Mouse (Mus musculus): ENCODE measurements around the gene Alad. TPM values are rescaled to one million over a fixed set of nuclear protein-coding genes. Genes with fewer than 3 reads are reported as not detected.

Gene Alad
- polyA plus RNA-seq (2015; fragmentation: Nextera tagmentation; extraction: Ambion mirVana) = 72.2 and 75.6 TPM in 2 replicates

DNA sequence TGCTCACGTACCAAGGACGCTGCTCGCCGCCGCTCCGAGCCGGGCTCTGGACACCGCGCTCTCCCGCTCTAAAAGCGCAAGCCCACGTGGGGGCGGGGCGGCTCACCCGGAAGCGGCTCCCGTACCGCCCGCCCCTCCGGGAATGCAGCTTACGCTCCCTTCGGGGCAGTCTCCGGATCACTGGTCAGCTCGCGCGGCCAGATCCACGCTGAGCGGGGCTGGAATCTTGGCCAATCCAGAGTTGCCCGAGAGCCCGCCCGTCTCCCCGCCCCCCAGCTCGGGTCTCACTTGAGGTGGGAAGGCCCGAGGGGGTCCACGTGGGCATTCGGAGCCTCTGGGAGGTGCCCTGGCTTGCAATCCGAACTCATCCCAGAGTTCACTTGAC, at the start of gene Alad:
Alad (minus strand) TSS at position 70 of the 385 bp plus-strand sequence.
- peak within 1 kb of the TSS; percentile 66 for H3K4me2 ChIP-seq (ENCODE audit: low read length)
- peak; percentile 92 for ATAC-seq
- 0% methylated on average over 34 of the region's 37 CpGs for WGBS
- no peaks in the 10 kb centered on the region for H3K36me3 ChIP-seq (ENCODE audit: control insufficient read depth, insufficient read depth, low read length)
- no peaks in the 10 kb centered on the region for H3K27me3 ChIP-seq (replicated peaks; ENCODE audit: control insufficient read depth, insufficient read depth, low read length)
- H3K27ac ChIP-seq (ENCODE audit: low read depth, low read length) = peak within 1 kb of the TSS; percentile 77
- H3K4me1 ChIP-seq (ENCODE audit: control insufficient read depth, insufficient read depth, low read depth, low read length) = peaks cover 21% of the 10 kb centered on the region
- H3K4me3 ChIP-seq (ENCODE audit: low read length) = peak within 1 kb of the TSS; percentile 87
- no peaks in the 10 kb centered on the region for H3K9me3 ChIP-seq (ENCODE audit: control insufficient read depth, low read length)
- H3K9ac ChIP-seq (ENCODE audit: low read depth, low read length) = peak within 1 kb of the TSS; percentile 86

DNA sequence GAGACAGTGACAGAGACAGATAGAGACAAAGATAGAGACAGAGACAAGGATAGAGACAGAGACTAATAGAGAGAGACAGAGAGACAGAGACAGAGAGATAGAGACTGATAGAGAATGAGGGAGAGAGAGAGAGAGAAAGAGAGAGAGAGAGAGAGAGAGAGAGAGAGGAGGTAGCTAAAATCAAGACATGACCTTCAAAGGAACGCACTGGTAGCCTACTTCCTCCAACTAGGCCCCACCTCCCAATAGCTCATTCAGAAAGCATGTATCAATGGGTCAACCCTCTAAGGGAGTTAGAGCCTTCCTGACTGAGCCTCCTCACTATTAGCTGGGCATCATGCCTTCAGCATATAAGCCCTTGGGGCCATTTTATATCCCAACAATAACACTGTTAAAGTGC, 48.6 kb upstream of the Alad start:
- Histone ChIP-seq H3K27ac (ENCODE audit: low read depth, low read length) (no peak overlapping the region), H3K4me3 (ENCODE audit: low read length) (no peak overlapping the region), H3K36me3 (ENCODE audit: control insufficient read depth, insufficient read depth, low read length) (no peaks in the 10 kb centered on the region), H3K4me2 (ENCODE audit: low read length) (no peak overlapping the region), H3K9me3 (ENCODE audit: control insufficient read depth, low read length) (no peaks in the 10 kb centered on the region), H3K4me1 (ENCODE audit: control insufficient read depth, insufficient read depth, low read depth, low read length) (no peaks in the 10 kb centered on the region), H3K9ac (ENCODE audit: low read depth, low read length) (no peak overlapping the region), H3K27me3 (replicated peaks; ENCODE audit: control insufficient read depth, insufficient read depth, low read length) (no peaks in the 10 kb centered on the region)
- 91% methylated on average over 1 of the region's 1 CpGs for WGBS
- no peak for ATAC-seq

DNA sequence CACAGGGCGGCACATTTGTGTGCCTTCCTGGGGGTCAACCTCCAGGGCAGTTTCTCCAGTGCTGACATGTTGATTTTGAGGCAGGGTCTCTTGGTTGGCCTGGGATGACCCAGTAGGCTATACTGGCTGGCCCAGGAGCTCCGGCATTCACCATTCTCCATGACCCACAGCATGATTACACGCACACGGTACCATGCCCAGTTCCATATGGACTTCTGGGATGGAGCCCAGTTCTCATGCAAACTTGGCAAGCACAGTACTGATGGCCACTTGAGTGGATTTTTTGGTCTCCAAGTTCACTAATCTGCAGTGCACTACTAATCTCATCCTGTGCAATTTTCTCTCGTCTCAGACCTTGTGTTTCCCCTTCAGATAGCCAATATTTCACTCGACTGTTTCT, 48.0 kb upstream of the Alad start:
- H3K27me3 ChIP-seq (replicated peaks; ENCODE audit: control insufficient read depth, insufficient read depth, low read length) = no peaks in the 10 kb centered on the region
- no peak for ATAC-seq
- H3K9me3 ChIP-seq (ENCODE audit: control insufficient read depth, low read length) = no peaks in the 10 kb centered on the region
- H3K4me2 ChIP-seq (ENCODE audit: low read length) = no peak overlapping the region
- H3K4me1 ChIP-seq (ENCODE audit: control insufficient read depth, insufficient read depth, low read depth, low read length) = no peaks in the 10 kb centered on the region
- no peaks in the 10 kb centered on the region for H3K36me3 ChIP-seq (ENCODE audit: control insufficient read depth, insufficient read depth, low read length)
- no peak overlapping the region for H3K9ac ChIP-seq (ENCODE audit: low read depth, low read length)
- WGBS = 81% methylated on average over 6 of the region's 6 CpGs
- no peak overlapping the region for H3K27ac ChIP-seq (ENCODE audit: low read depth, low read length)
- no peak overlapping the region for H3K4me3 ChIP-seq (ENCODE audit: low read length)

DNA sequence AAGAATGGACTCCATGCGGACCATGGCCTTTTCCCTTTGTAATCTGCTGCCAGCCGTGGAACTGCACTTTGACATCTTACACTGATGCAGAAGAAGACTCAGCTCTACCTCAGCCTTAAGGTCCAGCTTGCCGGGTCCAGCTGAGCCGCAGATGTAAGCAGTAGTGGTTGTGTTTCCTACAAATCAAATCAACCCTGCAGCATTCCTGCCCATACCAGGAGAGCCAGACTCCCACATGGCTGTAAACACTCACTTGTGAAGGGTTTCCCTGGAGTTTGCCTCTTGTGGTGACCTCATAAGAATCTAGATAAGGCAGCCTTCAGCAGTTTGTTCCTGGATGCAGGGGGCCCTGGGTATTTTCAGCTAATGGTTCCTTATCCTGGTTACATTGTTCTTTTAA, 46.8 kb upstream of the Alad start:
- WGBS = 91% methylated on average over 4 of the region's 4 CpGs
- no peak overlapping the region for H3K4me3 ChIP-seq (ENCODE audit: low read length)
- no peaks in the 10 kb centered on the region for H3K9me3 ChIP-seq (ENCODE audit: control insufficient read depth, low read length)
- no peak overlapping the region for H3K9ac ChIP-seq (ENCODE audit: low read depth, low read length)
- ATAC-seq = no peak
- no peak overlapping the region for H3K4me2 ChIP-seq (ENCODE audit: low read length)
- no peak overlapping the region for H3K27ac ChIP-seq (ENCODE audit: low read depth, low read length)
- no peaks in the 10 kb centered on the region for H3K27me3 ChIP-seq (replicated peaks; ENCODE audit: control insufficient read depth, insufficient read depth, low read length)
- no peaks in the 10 kb centered on the region for H3K36me3 ChIP-seq (ENCODE audit: control insufficient read depth, insufficient read depth, low read length)
- no peaks in the 10 kb centered on the region for H3K4me1 ChIP-seq (ENCODE audit: control insufficient read depth, insufficient read depth, low read depth, low read length)

DNA sequence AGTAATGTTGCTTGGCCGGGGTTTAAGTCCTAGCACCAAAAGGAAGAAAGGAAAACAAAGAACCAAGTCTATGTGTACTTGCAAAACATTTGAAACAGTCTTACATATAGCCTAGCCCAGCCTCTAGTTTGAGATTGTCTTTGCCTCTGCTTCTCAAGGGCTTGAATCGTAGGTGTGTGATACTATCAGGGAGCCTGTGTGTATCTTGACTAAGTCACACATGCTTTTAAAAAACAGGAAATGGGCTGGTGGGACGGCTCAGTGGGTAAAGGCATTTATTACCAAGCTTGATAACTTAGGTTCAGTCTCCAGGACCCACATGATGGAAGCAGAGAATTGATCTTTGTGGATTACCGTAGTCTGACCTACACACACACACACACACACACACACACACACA, 42.3 kb upstream of the Alad start:
- Histone ChIP-seq H3K4me1 (ENCODE audit: control insufficient read depth, insufficient read depth, low read depth, low read length) (no peaks in the 10 kb centered on the region), H3K9ac (ENCODE audit: low read depth, low read length) (no peak overlapping the region), H3K4me3 (ENCODE audit: low read length) (no peak overlapping the region), H3K27ac (ENCODE audit: low read depth, low read length) (no peak overlapping the region), H3K36me3 (ENCODE audit: control insufficient read depth, insufficient read depth, low read length) (no peaks in the 10 kb centered on the region), H3K27me3 (replicated peaks; ENCODE audit: control insufficient read depth, insufficient read depth, low read length) (no peaks in the 10 kb centered on the region), H3K4me2 (ENCODE audit: low read length) (no peak overlapping the region), H3K9me3 (ENCODE audit: control insufficient read depth, low read length) (no peaks in the 10 kb centered on the region)
- WGBS = 76% methylated on average over 4 of the region's 4 CpGs
- ATAC-seq = 0 out of 2 replicates have a peak, but pooled peaks have one; percentile 22

DNA sequence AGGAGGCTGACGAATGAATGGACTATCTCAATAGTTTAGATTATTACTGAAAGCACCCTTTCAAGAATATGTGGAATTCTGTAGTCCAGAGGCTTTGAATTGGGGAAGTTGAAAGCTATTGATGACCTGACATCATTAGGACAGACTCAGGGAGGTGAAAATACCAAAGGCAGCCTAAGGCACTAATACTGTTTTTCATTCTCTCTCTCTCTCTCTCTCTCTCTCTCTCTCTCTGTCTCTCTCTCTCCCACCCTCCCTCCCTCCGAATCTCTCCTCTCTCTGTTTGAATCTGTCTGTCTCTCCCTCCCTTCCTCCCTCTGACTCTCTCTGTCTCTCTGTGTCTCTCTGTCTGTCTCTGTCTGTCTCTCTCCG, 41.9 kb upstream of the Alad start:
- no peak overlapping the region for H3K27ac ChIP-seq (ENCODE audit: low read depth, low read length)
- H3K27me3 ChIP-seq (replicated peaks; ENCODE audit: control insufficient read depth, insufficient read depth, low read length) = no peaks in the 10 kb centered on the region
- 46% methylated on average over 3 of the region's 3 CpGs for WGBS
- no peak overlapping the region for H3K4me3 ChIP-seq (ENCODE audit: low read length)
- no peak overlapping the region; the same call in 1 of the 2 replicates for H3K9ac ChIP-seq (ENCODE audit: low read depth, low read length)
- H3K9me3 ChIP-seq (ENCODE audit: control insufficient read depth, low read length) = no peaks in the 10 kb centered on the region
- H3K36me3 ChIP-seq (ENCODE audit: control insufficient read depth, insufficient read depth, low read length) = no peaks in the 10 kb centered on the region
- H3K4me1 ChIP-seq (ENCODE audit: control insufficient read depth, insufficient read depth, low read depth, low read length) = no peaks in the 10 kb centered on the region
- no peak for ATAC-seq
- H3K4me2 ChIP-seq (ENCODE audit: low read length) = no peak overlapping the region

DNA sequence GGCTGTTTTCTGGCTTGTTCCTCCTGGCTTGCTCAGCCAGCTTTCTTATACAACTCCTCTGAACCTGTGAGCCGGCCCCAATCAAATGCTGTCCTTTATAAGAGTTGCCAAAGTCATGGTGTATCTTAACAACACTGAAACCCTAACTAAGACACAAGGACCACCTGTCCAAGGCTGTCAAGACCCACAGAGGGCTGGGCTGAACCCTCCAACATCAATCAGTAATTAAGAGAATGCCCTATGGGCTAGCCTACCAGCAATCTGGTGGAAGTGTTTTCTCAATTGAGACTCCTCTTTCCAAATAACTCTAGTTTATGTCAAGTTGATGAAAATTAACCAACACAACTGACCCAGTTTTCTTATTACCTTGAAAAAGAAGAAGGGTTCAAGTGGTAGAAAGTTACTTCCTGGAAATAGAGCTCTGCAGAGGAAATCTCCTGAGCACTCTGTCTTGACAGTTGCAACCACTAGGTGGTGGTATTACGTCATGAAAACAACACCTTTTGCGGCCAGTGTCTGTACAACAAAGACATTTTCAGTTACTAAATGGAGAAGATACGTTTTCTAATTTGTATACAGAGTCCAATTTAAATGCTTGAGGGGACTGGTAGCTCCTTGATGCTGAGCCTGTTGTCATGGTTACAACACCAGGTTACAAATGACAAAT, 41.4 kb upstream of the Alad start:
- WGBS = 22% methylated on average over 4 of the region's 4 CpGs
- Histone ChIP-seq H3K27ac (ENCODE audit: low read depth, low read length) (no peak overlapping the region), H3K4me2 (ENCODE audit: low read length) (no peak overlapping the region), H3K4me1 (ENCODE audit: control insufficient read depth, insufficient read depth, low read depth, low read length) (no peaks in the 10 kb centered on the region), H3K9me3 (ENCODE audit: control insufficient read depth, low read length) (no peaks in the 10 kb centered on the region), H3K27me3 (replicated peaks; ENCODE audit: control insufficient read depth, insufficient read depth, low read length) (no peaks in the 10 kb centered on the region), H3K4me3 (ENCODE audit: low read length) (no peak overlapping the region), H3K9ac (ENCODE audit: low read depth, low read length) (no peak overlapping the region; the same call in 1 of the 2 replicates), H3K36me3 (ENCODE audit: control insufficient read depth, insufficient read depth, low read length) (no peaks in the 10 kb centered on the region)
- ATAC-seq = peak; percentile 85

DNA sequence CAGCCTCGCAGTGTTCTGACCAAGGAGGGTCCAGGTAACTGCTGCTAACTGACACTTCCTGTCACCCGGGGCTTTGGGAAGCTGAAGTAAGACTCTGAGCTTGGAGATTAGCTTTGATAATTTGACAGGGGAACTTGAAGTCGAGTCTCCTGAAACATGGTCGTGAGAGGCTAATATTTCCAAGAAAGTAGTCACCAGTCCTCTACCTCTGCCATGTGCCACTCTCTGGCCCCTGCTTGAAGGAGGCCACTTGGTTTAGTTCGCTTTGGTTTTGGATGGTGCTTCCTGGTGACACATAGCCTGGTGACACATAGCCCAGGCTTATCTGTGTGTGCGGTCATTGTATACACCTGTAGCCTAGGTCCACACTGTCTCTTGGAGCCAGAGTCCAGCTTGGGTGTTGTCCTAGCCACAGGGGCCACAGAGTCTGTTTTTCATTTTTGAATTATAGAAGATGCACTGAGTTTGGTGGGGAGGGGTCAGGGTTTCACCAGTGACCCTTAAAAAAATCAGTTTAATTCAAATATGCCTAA, 40.1 kb upstream of the Alad start, which contains the start of gene Rgs3:
Rgs3 (plus strand) TSS at position 51 of the 533 bp plus-strand sequence.
- H3K4me1 ChIP-seq (ENCODE audit: control insufficient read depth, insufficient read depth, low read depth, low read length) = no peaks in the 10 kb centered on the region
- H3K4me3 ChIP-seq (ENCODE audit: low read length) = no peak within 1 kb of the TSS
- no peak within 1 kb of the TSS for H3K4me2 ChIP-seq (ENCODE audit: low read length)
- no peaks in the 10 kb centered on the region for H3K27me3 ChIP-seq (replicated peaks; ENCODE audit: control insufficient read depth, insufficient read depth, low read length)
- no peak for ATAC-seq
- no peak within 1 kb of the TSS for H3K9ac ChIP-seq (ENCODE audit: low read depth, low read length)
- no peaks in the 10 kb centered on the region for H3K36me3 ChIP-seq (ENCODE audit: control insufficient read depth, insufficient read depth, low read length)
- no peaks in the 10 kb centered on the region for H3K9me3 ChIP-seq (ENCODE audit: control insufficient read depth, low read length)
- H3K27ac ChIP-seq (ENCODE audit: low read depth, low read length) = no peak within 1 kb of the TSS
- WGBS = 67% methylated on average over 6 of the region's 6 CpGs

DNA sequence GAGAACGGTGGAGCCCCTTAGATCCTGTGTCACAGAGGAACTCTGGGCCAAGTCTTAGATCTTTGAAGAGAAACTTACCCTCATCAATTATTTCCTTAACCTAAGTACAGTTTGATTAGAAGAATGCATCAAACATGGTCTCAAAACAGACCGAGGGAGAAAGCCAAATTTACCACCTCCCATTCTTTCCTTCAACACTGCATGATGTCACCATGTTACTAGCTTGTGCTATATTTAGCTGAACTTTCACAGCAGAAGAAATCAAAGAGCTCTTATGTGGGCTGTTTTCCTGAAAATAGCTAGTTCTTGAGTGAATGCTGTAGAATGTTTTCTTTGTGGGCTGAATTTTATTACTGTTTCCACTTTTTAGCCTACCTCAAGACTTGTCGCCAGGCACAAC, 37.7 kb upstream of the Alad start:
- WGBS = 72% methylated on average over 3 of the region's 3 CpGs

More for the DNA sequence above, 37.7 kb upstream of the Alad start:
- H3K36me3 ChIP-seq (ENCODE audit: control insufficient read depth, insufficient read depth, low read length) = no peaks in the 10 kb centered on the region
- no peak overlapping the region for H3K4me3 ChIP-seq (ENCODE audit: low read length)
- no peak overlapping the region for H3K9ac ChIP-seq (ENCODE audit: low read depth, low read length)
- no peak overlapping the region for H3K27ac ChIP-seq (ENCODE audit: low read depth, low read length)
- no peak for ATAC-seq
- H3K27me3 ChIP-seq (replicated peaks; ENCODE audit: control insufficient read depth, insufficient read depth, low read length) = no peaks in the 10 kb centered on the region
- H3K9me3 ChIP-seq (ENCODE audit: control insufficient read depth, low read length) = no peaks in the 10 kb centered on the region
- no peak overlapping the region for H3K4me2 ChIP-seq (ENCODE audit: low read length)
- H3K4me1 ChIP-seq (ENCODE audit: control insufficient read depth, insufficient read depth, low read depth, low read length) = no peaks in the 10 kb centered on the region

Measured in hindbrain, embryonic 16.5 days (tissue).